Mouse (Mus musculus): Measurements from ENCODE around the gene Gucy2g.

Gene Gucy2g

GRCm38 (mm10) chr19:55241186-55241645 lies at the start of gene Gucy2g:
Gene Gucy2g (minus strand): TSS chr19:55241236.
- no peak for DNase-seq (ENCODE audit: low spot score)

DNA sequence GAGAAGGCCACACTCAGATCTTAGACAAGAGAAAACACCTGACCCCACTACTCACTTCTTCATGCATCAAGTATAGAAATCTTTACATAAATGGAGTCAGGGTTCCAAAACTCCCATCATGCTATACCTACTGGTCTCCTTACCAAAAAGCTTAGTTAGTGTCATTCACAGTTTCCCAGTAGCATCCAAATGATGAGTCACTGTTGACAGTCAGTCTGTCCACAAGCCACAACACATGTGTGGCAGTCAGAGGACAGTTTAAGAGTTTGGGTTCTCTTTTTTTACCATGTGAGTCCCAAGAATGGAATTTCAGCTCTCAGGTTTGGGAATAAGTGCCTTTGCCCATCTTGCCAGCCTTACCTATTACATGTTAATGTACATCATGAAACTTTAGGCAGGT lies 47.9 kb upstream of the Gucy2g start:
- no peak for DNase-seq (ENCODE audit: low spot score)

GRCm38 (mm10) chr19:55286034-55286433 lies 45.0 kb upstream of the Gucy2g start:
- DNase-seq (ENCODE audit: low spot score) = no peak

DNA sequence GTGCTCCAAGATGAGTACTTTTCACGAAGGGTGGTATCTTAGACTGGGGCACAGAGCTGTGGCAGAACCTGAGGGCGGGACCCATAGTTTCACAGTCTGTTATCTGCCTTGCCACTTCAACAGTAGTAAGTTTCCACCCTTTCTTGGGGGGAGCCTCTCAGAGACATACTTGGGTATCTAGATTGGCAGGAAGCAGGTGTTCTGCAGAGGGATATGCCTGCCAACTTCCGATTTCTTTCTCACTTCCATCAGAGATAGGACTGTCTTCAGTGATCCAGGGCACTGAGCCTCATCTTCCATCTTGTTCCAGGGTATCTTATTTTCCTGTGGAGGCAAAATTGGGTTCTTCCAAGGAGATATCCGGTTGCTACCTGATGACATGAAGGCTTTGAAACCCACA lies 43.1 kb upstream of the Gucy2g start:
- no peak for DNase-seq (ENCODE audit: low spot score)

- no peak for DNase-seq (ENCODE audit: low spot score)
Measured at GRCm38 (mm10) chr19:55276770-55277169, 35.7 kb upstream of the Gucy2g start.

DNA sequence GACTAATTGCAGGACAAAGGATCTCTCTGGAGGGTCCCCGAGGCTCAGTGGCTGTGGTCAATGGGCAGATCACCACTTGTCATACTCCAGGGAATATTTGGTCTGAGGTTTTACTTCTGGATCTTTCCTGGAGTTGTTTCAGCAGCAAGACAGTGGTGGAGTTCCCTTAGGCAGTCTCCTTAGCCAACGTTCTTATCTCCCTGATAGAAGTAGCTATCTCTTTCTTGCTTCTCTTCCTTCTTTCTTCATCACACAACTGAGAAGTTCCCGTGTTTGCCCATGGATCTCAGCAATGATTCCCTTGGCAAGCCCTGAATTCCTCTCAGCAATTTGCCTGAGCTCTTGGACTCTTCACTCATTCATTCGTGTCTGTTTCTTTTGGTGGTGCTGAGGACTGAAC lies 35.1 kb upstream of the Gucy2g start:
- DNase-seq (ENCODE audit: low spot score) = no peak

- DNase-seq (ENCODE audit: low spot score) = no peak
Measured at GRCm38 (mm10) chr19:55273340-55273739, 32.3 kb upstream of the Gucy2g start.

DNA sequence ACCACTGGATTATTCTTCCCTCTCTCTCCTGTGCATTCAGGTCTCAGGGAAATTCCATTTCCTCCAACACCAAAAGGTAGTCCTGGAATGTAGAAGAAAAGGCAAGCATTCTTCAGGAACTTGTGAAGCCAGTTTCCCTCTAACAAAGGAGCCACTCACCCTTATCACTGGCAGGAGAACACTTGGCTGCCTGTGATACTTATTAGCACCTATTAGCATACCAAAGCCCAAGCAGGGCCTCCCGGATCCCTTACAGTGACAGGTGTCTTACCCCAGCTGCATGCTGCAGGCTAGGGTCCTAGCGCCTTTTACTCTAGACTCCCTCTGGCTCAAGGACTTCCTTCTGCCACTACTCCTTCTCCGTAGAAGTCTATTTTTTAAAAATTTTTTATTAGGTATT lies 30.4 kb upstream of the Gucy2g start:
- DNase-seq (ENCODE audit: low spot score) = no peak

GRCm38 (mm10) chr19:55269051-55269450 lies 28.0 kb upstream of the Gucy2g start:
- DNase-seq (ENCODE audit: low spot score) = no peak

DNA sequence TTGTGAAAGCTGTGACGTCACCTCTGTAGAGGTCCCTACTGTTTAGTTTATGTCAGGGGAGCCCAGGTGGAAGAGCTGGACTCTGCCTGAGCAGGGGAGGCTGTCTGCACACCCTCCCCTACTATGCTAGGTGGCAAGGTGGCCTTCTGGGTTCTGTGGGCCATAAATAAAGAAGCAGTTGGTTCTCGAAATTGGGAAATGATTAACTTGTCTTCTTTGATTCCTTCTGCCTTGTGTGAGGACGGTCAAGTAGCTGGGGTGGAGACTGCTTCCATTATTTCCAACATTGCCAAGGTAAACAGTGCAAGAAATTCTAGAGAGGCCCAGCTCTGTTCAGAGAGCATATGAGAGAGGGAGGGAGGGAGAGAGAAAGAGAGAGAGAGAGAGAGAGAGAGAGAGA lies 27.1 kb upstream of the Gucy2g start:
- no peak for DNase-seq (ENCODE audit: low spot score)

GRCm38 (mm10) chr19:55266786-55267185 lies 25.8 kb upstream of the Gucy2g start:
- no peak for DNase-seq (ENCODE audit: low spot score)

DNA sequence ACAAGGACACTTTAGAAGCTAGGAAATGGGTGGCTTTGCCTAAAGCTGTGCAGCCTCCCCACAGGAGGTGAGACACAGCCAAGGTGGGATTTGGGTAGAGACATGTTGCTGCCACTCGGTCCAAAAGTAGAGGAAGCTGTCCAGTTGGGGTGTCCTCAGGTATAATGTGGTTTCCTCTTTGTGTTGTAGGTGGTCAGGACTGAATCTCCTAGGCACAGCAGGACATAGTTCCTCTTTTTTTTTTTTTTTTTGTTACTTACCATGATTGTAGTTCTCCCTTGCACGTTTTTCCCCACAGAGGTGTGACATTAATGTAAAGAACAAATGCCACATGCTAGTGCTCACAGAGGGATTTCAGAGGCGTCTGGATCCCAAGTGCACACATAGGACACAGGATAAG lies 24.2 kb upstream of the Gucy2g start:
- no peak for DNase-seq (ENCODE audit: low spot score)

DNA sequence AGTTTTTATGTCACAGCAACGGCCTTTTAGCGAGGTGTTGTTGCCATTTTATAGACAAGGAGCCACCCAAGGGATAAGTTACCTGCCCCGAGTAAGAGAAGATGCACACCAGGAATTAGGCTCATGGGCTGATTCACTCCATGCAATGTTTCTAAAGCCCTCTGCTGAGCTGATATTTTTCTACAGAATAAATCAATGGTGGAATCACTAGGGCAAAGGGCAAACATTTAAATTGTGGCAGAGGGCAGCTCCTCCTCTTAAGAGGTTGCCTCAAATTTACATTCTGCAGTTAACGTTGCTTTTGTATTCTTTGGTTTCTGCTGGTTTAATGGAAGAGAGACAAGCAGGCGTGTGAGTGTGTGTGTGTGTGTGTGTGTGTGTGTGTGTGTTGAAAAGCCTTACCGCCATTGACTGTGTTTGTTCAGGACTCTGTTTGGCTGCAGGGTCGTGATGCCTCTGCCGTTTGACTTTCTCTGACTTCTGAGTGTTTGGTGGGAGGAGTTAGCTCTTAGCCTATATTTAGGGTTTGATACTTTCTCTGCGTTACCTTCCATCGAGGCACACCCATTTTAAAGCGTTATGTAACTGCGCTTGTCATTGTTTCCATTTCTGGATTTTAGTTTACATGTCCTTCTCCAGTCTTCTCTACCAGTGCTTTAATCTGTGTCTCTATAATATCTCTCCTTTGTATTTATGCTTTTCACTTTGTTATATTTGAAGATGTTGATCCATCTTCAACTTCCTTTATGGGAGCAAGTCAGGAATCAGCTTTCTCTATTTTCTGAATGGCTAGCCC lies 19.6 kb upstream of the Gucy2g start:
- DNase-seq (ENCODE audit: low spot score) = no peak

DNA sequence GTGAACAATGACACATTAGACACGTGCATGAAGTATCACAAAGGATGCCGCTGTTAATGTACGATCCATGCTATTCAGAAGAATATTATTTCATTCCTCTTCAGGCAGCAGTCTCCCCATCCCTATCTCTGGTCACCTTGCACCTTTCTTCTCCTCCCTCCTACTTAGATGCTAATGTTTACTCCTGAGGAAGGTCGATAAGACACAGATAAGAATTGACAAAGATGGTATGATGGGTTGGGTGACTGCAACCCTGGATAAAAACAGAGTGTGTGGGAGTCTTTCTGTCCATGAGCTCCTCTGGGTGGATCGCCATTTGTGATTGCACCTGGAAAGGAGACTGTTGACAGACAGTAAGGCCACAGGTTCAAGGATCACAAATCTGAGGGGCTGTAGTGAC lies 17.5 kb upstream of the Gucy2g start:
- no peak for DNase-seq (ENCODE audit: low spot score)

DNA sequence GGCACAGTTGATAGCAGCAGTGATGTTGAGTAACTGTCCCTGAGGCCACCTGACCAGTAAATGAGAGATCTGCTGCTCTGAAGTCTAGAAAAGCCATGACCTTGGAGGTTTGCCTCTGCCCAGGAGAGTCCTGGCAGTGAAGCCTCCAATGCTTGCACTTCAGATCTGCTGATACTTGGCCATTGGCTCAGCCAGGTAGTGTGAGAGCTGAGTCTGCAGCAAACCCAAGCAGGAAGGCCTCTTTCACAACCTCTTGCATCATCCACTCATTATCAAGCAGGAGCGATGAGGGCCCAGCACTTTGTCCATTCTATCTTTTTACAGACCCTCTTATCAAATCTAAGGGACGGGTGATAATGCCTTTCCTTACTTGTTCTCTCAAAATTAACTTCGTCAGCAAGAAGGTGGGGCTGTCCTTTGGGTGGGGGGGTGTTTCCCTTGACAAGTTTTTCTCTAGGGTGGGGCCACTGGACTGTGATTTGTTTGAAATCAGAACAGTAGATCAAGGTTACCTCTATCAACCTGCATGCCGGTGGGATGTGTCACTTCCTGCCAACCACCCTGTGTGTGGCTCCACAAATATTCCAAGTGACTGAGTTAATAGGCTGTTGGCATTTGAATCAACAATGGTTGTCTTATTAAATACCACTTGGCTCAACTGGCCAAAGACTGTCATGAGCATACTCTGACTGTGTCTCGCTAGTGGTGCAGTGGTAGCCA lies 16.8 kb upstream of the Gucy2g start:
- DNase-seq (ENCODE audit: low spot score) = no peak

DNA sequence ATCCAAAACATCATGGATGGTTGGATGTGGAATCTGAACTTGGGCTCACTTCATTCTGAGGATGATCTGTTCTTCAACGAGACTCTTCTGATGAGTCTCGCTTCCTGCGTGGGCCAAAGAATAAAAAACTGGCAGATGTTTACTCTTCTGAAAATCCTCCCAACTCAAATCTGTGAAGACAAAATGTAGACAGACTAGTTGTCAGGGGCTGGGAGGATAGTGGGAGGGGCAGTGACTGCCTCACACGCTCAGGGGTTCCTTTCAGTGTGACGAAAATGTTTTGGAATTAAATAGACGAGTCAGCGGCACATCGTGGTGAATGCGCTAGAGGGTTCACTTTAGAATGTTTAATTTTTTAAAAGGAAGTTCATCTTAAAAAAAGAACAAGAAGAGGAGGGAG lies 15.1 kb upstream of the Gucy2g start:
- DNase-seq (ENCODE audit: low spot score) = no peak

- DNase-seq (ENCODE audit: low spot score) = peak; percentile 29
Measured at GRCm38 (mm10) chr19:55254513-55255016, 13.5 kb upstream of the Gucy2g start.

DNA sequence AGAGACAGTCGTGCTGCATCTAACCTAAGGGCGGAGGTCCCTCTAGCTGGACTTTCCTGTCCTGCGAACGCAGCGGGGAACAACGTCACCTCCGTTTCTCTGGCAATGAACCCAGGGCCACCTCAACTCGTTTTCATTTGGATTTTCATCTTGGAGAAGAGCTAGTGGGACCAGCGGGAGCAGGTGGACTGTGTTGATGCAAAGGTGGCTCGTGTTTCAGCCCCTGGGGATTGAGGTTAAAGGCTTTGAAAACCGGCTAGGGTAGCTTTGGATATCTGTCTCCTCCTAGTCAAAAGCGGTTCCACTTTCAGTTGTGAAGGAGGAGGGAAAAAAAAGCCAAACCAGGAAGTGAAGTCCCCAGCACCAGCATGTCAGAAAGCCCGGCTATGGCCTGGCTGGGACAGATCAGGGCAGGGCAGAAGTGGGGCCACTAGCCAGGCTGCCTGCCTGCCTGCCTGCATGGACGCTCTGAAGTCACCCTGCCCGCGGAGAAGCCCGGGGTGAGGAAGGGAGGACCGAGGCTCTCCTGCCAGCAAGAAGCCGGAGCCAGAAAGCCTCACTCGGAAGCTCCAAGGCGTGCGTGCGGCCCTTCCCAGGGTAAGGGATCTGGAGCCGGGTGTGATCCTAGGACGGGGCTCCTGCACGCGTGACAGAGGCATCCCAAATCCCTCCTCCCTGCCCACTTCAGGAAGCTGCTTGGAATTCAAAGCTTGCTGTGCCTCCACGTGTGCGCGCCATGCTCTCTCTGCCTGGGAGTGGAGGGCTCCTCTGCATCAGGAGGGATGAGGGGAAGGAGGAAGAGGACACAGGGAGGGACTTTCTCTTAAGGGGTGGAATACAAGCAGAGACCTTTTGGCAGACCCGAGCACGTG lies 12.8 kb upstream of the Gucy2g start:
- peak; percentile 48 for DNase-seq (ENCODE audit: low spot score)

DNA sequence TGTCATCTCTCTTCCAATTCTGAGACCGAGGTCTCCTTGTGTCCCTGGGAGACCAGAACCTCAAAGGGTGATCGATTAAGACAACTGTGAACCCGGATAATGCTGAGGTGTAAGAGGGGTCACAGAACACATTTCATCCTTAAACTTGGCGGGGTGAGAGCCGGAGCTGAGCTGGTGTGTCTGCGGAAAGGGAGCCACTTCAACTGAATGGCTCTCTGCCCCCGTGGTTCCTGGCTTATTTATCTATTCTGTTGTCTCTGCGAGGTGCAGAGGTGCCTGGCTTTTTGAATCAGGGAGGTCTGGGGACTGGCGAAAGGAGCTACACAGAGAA lies 12.2 kb upstream of the Gucy2g start:
- DNase-seq (ENCODE audit: low spot score) = peak; percentile 16

DNA sequence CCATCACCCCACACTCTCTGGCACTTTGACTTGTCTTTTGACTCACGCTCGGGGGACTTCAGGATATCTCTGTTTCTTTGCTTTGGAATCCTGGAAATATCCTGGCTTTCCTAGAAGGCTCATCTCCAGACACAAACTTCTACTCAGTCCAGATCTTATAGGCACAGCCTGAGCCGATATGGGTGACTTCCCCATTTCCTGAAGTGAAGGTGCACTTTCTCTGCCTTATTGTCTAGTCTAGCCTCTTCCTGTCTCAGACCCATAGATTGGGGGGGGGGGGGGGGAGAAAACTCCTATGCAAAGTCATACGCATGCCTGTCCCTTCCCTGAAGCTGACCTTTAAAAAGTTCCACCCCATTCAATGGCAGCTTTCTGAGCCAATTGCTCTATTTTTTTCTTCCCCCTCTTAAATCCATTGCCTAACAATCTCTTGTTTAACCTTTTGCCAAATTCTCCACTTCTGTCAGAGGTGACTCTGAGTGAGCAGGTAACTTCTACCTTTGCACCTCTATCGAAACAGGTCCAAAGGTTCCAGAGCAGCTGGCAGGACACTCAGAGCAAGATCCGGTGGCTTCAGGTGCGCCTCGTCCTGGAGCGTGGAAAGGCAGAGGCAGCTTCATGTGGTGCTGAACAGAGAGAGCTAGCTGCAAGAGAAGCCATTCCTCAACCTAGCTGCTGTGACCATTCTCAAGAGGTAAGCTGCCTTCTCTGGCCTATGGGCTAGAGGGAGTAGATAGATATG lies 10.5 kb upstream of the Gucy2g start, which contains the start of gene Acsl5:
Gene Acsl5, plus strand, starts transcription at position 556 of the 742 bp plus-strand sequence.
- no peak for DNase-seq (ENCODE audit: low spot score)

DNA sequence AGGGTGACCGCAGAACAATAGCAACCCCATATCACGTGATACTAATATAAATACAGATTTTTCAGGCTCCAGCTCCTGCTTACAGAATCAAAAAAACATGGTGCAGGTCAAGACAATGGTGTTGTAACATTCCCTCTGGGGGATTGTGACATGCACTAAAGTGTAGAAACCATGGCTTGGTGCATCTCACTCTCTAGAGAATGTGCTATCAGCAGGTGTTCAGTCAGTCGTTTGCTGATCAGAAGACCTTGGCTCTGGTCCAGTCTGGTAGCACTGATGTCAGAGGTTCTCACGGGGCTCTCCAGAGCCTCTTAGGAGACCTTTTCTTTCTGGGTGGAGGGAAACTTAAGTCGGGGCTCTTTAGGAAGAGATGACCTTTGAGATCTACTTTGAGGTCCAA lies 9.4 kb upstream of the Gucy2g start:
- no peak for DNase-seq (ENCODE audit: low spot score)
